Mouse (Mus musculus): ENCODE measurements around the gene Myof.

DNA sequence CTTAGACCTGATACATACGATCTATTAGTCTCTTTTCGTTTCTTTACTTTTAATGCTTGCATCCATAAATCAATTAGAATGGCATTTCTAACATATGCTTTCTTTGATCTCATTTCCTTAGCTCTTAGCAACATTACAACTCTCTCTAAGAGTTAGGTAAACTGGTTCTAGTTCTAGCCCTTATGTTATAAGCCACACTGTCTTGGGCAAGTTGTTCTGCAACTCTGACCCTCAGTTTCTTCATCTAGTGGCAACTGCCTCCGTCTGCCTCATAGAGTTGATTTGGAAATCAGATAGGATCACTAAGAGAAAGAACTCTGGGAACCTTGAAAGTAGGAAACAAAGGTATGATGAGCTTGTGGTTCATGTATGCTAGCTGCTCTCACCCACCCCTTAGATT, 118.1 kb downstream of the Myof start:
- TF ChIP-seq SRF (IDR thresholded peaks at IDR 0.05; ENCODE audit: control insufficient read depth, insufficient read length, low read depth) (no peak), TCF12 (IDR thresholded peaks at IDR 0.05; ENCODE audit: insufficient read depth, poor library complexity, severe bottlenecking) (no peak), POLR2A (IDR thresholded peaks at IDR 0.05; ENCODE audit: insufficient read length, low read depth) (no peak), CEBPB (IDR thresholded peaks at IDR 0.05; ENCODE audit: insufficient read depth, poor library complexity, severe bottlenecking) (no peak), USF1 (IDR thresholded peaks at IDR 0.05; ENCODE audit: low read depth) (no peak), MYOD1 (IDR thresholded peaks at IDR 0.05; ENCODE audit: control insufficient read depth in 1 of 3, insufficient read length in 2 of 3, low read depth in 2 of 3) (no peak), MAX (IDR thresholded peaks at IDR 0.05; ENCODE audit: low read depth) (no peak), TCF3 (IDR thresholded peaks at IDR 0.05; ENCODE audit: insufficient read length, low read depth) (no peak)
